Mouse (Mus musculus): ENCODE results near the gene Fyb. TPM values are rescaled to one million over a fixed set of nuclear protein-coding genes. Genes with fewer than 3 reads are reported as not detected.

Fyb gene
- 3.7 and 4.7 TPM in 2 replicates for polyA plus RNA-seq (2015; fragmentation: Nextera tagmentation; extraction: Ambion mirVana)

GRCm38 (mm10) chr15:6522653-6523167 is at the start of gene Fyb:
Gene Fyb, plus strand, starts transcription at chr15:6522853.
- Histone ChIP-seq H3K36me3 (no peaks in the 10 kb centered on the region), H3K27ac (no peak within 1 kb of the TSS), H3K4me2 (no peak within 1 kb of the TSS), H3K27me3 (no peaks in the 10 kb centered on the region), H3K4me1 (replicated peaks) (no peaks in the 10 kb centered on the region), H3K9me3 (no peaks in the 10 kb centered on the region), H3K4me3 (no peak within 1 kb of the TSS), H3K9ac (no peak within 1 kb of the TSS)
- 83% methylated on average over 8 of the region's 8 CpGs for WGBS
- no peak for ATAC-seq (ENCODE audit: low FRiP score)

- Histone ChIP-seq H3K27ac (no peak overlapping the region), H3K36me3 (no peaks in the 10 kb centered on the region), H3K4me3 (no peak overlapping the region), H3K9me3 (no peaks in the 10 kb centered on the region), H3K9ac (no peak overlapping the region), H3K4me1 (replicated peaks) (no peaks in the 10 kb centered on the region), H3K4me2 (no peak overlapping the region), H3K27me3 (no peaks in the 10 kb centered on the region)
- whole genome bisulfite sequencing = 81% methylated on average over 3 of the region's 3 CpGs
- no peak for ATAC-seq (ENCODE audit: low FRiP score)
These were observed 39.1 kb upstream of the Fyb start for GRCm38 (mm10) chr15:6483561-6483960.

DNA sequence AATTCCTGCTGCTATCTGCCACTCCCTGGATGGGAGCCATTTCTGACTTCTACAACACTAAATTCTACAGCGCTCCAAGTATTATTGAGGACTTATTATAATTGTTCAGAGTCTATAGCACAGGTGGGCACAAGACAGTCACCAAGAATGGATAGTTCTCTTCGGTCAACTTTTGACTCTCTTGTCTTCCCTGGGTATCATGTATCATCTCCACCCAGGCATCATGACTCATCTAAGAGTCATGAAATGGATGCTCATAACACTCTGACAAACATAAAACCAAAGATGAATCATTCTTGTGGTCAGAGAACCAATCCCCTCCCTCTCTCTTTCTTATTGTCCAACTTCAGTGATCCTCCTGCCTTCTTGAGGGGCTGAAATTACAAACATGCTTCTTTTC is 30.3 kb upstream of the Fyb start:
- WGBS = 93% methylated on average over 2 of the region's 2 CpGs
- Histone ChIP-seq H3K4me3 (no peak overlapping the region), H3K9ac (no peak overlapping the region), H3K27ac (no peak overlapping the region), H3K27me3 (no peaks in the 10 kb centered on the region), H3K4me2 (no peak overlapping the region), H3K36me3 (no peaks in the 10 kb centered on the region), H3K9me3 (no peaks in the 10 kb centered on the region), H3K4me1 (replicated peaks) (no peaks in the 10 kb centered on the region)
- ATAC-seq (ENCODE audit: low FRiP score) = no peak

DNA sequence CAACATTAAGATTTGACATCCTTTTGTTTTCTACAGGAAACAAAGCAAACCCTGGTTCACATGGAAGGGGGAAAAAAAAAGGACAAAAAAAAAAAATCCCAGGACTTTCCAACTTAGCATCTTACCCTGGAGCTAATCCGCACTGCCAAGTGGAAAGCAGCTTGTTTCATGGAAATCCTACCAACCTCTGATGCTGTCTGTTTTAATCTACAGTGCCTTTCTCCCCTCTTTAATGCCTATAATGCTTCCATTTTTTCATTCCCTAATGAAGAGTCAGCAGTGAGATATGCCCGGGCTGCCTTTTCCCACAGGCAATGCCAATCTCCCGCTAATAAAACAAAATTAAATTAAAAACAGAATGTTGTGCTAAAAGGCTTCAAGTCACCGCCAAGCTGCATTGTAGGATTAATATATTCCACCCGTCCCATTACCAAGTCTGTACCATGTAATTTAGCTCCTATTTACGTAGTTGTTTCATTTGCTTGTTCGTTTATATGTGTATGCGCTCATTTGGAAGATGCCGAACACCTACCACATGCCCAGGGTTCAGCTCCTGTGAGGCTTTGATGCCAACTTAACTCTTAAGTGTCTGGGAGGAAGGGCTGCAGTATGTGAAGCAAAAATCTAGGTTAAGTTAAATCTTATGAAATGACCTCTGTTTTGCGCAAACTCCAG is 24.1 kb upstream of the Fyb start:
- 0 out of 2 replicates have a peak, but pooled peaks cover 3% of the 10 kb centered on the region for H3K4me1 ChIP-seq (replicated peaks)
- H3K9ac ChIP-seq = no peak overlapping the region
- H3K27me3 ChIP-seq = no peaks in the 10 kb centered on the region
- H3K36me3 ChIP-seq = no peaks in the 10 kb centered on the region
- ATAC-seq (ENCODE audit: low FRiP score) = peak; percentile 68
- H3K27ac ChIP-seq = no peak overlapping the region
- 0 out of 2 replicates have a peak overlapping the region, but pooled peaks have one; percentile 4 for H3K4me2 ChIP-seq
- no peak overlapping the region for H3K4me3 ChIP-seq
- WGBS = 62% methylated on average over 10 of the region's 10 CpGs
- no peaks in the 10 kb centered on the region for H3K9me3 ChIP-seq

- H3K36me3 ChIP-seq = no peaks in the 10 kb centered on the region
- no peak overlapping the region for H3K4me2 ChIP-seq
- H3K4me3 ChIP-seq = no peak overlapping the region
- no peak for ATAC-seq (ENCODE audit: low FRiP score)
- no peaks in the 10 kb centered on the region for H3K9me3 ChIP-seq
- H3K27ac ChIP-seq = no peak overlapping the region
- WGBS = 38% methylated on average over 1 of the region's 1 CpGs
- 0 out of 2 replicates have a peak, but pooled peaks cover 3% of the 10 kb centered on the region for H3K4me1 ChIP-seq (replicated peaks)
- H3K27me3 ChIP-seq = no peaks in the 10 kb centered on the region
- H3K9ac ChIP-seq = no peak overlapping the region
These were observed 21.9 kb upstream of the Fyb start for GRCm38 (mm10) chr15:6500787-6501186.

GRCm38 (mm10) chr15:6517525-6517924 is 5.1 kb upstream of the Fyb start:
- no peaks in the 10 kb centered on the region for H3K9me3 ChIP-seq
- no peaks in the 10 kb centered on the region for H3K27me3 ChIP-seq
- ATAC-seq (ENCODE audit: low FRiP score) = no peak
- WGBS = 100% methylated on average over 1 of the region's 1 CpGs
- H3K4me3 ChIP-seq = no peak overlapping the region
- no peaks in the 10 kb centered on the region for H3K36me3 ChIP-seq
- no peak overlapping the region for H3K27ac ChIP-seq
- no peaks in the 10 kb centered on the region for H3K4me1 ChIP-seq (replicated peaks)
- H3K4me2 ChIP-seq = no peak overlapping the region
- H3K9ac ChIP-seq = no peak overlapping the region

DNA sequence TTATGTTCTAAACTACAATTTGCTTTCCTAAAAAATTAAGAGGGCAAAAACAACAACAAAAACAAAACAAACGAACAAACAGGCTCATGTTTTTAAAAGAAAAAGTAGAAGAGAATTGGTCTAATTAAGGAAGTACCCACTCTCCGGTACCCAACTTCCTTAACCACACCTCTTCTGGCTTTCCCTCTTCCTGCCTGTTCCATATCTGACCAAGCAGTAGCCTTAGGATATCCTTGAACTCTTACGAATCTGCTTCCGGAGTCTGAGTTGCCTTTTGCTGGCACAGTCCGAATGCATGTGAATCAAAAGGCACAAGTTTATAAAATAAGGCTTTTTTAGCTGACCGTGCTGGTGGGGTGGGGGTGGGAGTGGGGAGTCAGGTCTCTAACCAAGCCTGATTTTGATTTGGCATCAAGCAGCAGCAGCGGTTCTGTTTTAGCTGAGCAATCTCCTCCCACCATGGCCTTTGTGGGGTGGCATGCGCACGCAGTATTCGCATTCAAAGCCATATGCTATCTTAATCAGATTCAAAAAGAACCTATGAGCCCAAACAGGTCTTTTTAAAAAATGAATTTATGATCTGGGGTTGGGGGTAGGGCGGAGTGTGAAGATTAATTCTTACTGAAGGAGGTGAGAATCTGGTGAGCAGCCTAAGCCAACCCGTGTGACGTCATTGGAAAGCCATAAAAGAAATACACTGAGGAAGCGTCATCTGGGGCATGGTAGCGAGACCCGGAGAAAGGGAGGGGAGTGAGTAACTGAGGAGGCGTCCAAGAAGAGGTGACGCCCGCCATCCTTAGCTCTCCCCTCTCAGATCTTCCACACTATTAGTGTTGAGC is 3.0 kb upstream of the Fyb start:
- ATAC-seq (ENCODE audit: low FRiP score) = no peak
- Histone ChIP-seq H3K4me3 (no peak overlapping the region), H3K27ac (no peak overlapping the region), H3K4me1 (replicated peaks) (no peaks in the 10 kb centered on the region), H3K36me3 (no peaks in the 10 kb centered on the region), H3K4me2 (no peak overlapping the region), H3K27me3 (no peaks in the 10 kb centered on the region), H3K9me3 (no peaks in the 10 kb centered on the region), H3K9ac (no peak overlapping the region)
- WGBS = 93% methylated on average over 19 of the region's 19 CpGs

GRCm38 (mm10) chr15:6520505-6521155 is 2.0 kb upstream of the Fyb start:
- Histone ChIP-seq H3K4me2 (no peak overlapping the region), H3K9ac (no peak overlapping the region), H3K9me3 (no peaks in the 10 kb centered on the region), H3K4me1 (replicated peaks) (no peaks in the 10 kb centered on the region), H3K4me3 (no peak overlapping the region), H3K36me3 (no peaks in the 10 kb centered on the region), H3K27ac (no peak overlapping the region), H3K27me3 (no peaks in the 10 kb centered on the region)
- WGBS = 91% methylated on average over 10 of the region's 10 CpGs
- no peak for ATAC-seq (ENCODE audit: low FRiP score)

DNA sequence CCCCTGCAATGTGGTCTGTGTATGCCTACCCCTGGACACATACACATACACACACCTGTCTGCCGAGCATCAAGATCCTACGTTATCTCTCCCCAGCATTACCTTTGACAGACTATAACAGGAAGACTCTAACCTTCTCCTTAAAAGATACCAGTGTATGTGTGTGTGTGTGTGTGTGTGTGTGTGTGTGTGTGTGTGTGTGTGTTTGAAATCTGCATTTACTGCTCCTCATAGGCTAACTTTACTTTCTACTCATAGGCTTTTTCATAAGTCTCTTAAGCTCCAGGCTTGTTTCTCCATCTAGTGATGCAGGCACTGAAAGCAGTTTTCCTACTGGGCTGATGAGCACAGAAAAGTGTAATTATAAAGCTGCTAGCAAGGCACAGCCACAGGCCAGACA is 2.1 kb downstream of the Fyb start:
- H3K9ac ChIP-seq = no peak overlapping the region
- no peaks in the 10 kb centered on the region for H3K27me3 ChIP-seq
- no peaks in the 10 kb centered on the region for H3K9me3 ChIP-seq
- H3K4me1 ChIP-seq (replicated peaks) = no peaks in the 10 kb centered on the region
- no peaks in the 10 kb centered on the region for H3K36me3 ChIP-seq
- 94% methylated on average over 2 of the region's 2 CpGs for whole genome bisulfite sequencing
- no peak overlapping the region for H3K4me2 ChIP-seq
- ATAC-seq (ENCODE audit: low FRiP score) = no peak
- no peak overlapping the region for H3K27ac ChIP-seq
- H3K4me3 ChIP-seq = no peak overlapping the region

DNA sequence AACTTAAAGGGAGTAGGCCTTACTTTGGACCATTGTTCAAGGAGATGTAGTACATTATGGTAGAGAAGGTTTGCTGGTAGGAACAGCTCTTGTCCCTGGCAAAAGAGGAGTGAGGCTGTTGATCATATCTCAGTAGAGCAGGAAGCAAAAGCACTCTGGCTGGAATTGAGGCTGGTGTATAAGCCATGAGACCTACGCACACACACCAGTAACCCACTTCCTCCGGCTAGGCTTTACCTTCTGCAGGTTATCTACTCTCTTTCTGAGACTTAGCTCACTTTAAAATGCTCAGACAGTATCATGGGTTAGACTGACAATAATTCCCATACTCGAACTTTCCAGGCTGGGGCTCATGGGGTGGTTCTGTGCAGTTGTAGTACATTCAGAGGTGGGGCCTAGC is 2.7 kb downstream of the Fyb start:
- H3K27ac ChIP-seq = no peak overlapping the region
- no peaks in the 10 kb centered on the region for H3K9me3 ChIP-seq
- ATAC-seq (ENCODE audit: low FRiP score) = no peak
- no peaks in the 10 kb centered on the region for H3K36me3 ChIP-seq
- H3K4me2 ChIP-seq = no peak overlapping the region
- H3K9ac ChIP-seq = no peak overlapping the region
- no peaks in the 10 kb centered on the region for H3K27me3 ChIP-seq
- H3K4me3 ChIP-seq = no peak overlapping the region
- 88% methylated on average over 3 of the region's 3 CpGs for WGBS
- no peaks in the 10 kb centered on the region for H3K4me1 ChIP-seq (replicated peaks)

GRCm38 (mm10) chr15:6533858-6534343 is 11.2 kb downstream of the Fyb start:
- Histone ChIP-seq H3K9me3 (no peaks in the 10 kb centered on the region), H3K4me2 (no peak overlapping the region), H3K36me3 (no peaks in the 10 kb centered on the region), H3K27me3 (no peaks in the 10 kb centered on the region), H3K27ac (no peak overlapping the region), H3K9ac (no peak overlapping the region), H3K4me3 (no peak overlapping the region), H3K4me1 (replicated peaks) (no peaks in the 10 kb centered on the region)
- 87% methylated on average over 3 of the region's 3 CpGs for WGBS
- no peak for ATAC-seq (ENCODE audit: low FRiP score)

GRCm38 (mm10) chr15:6534592-6534991 is 11.9 kb downstream of the Fyb start:
- Histone ChIP-seq H3K27me3 (no peaks in the 10 kb centered on the region), H3K9me3 (no peaks in the 10 kb centered on the region), H3K4me2 (no peak overlapping the region), H3K27ac (no peak overlapping the region), H3K9ac (no peak overlapping the region), H3K4me3 (no peak overlapping the region), H3K36me3 (no peaks in the 10 kb centered on the region), H3K4me1 (replicated peaks) (no peaks in the 10 kb centered on the region)
- 87% methylated on average over 8 of the region's 8 CpGs for WGBS
- no peak for ATAC-seq (ENCODE audit: low FRiP score)

All from hindbrain, embryonic 13.5 days (tissue).